Mouse (Mus musculus) heart, embryonic 14.5 days (tissue): ENCODE data around the gene Cacng2. TPM values are rescaled to one million over a fixed set of nuclear protein-coding genes. Genes with fewer than 3 reads are reported as not detected.

ENCODE experiments used
- ATAC-seq: fragments of 200-750 bp; cut with Nextera tagmentation; 2 replicates; pipeline ENCODE4 v1.8.0; 2017; ENCODE audit warnings: low read depth, moderate TSS enrichment; ENCODE audit not compliant: insufficient number of reproducible peaks, insufficient read depth, low FRiP score
- H3K27ac ChIP-seq, 2 experiments: fragments of 200-500 bp in 1 of 2; fragments of 300-500 bp in 1 of 2; sonication (generic) in 1 of 2; replicated peaks in 1 of 2; 2 replicates each; pipeline ENCODE4 v1.5.1; 2012 to 2014; ENCODE audit warnings: low read depth in 2 of 2, low read length in 2 of 2, control low read depth in 1 of 2, mild to moderate bottlenecking in 1 of 2, mixed read lengths in 1 of 2; ENCODE audit not compliant: control insufficient read depth in 1 of 2, insufficient read depth in 1 of 2
- H3K27me3 ChIP-seq: fragments of 300-500 bp; sonication (generic); 2 replicates; pipeline ENCODE4 v1.6.1; 2014; ENCODE audit warnings: mild to moderate bottlenecking, low read length, control low read depth; ENCODE audit not compliant: control insufficient read depth, insufficient read depth
- H3K36me3 ChIP-seq: fragments of 300-500 bp; sonication (generic); 2 replicates; pipeline ENCODE4 v1.6.1; 2014; ENCODE audit warnings: mild to moderate bottlenecking, control low read depth, low read length, mixed read lengths; ENCODE audit not compliant: control insufficient read depth, insufficient read depth
- H3K4me1 ChIP-seq, 2 experiments: fragments of 200-500 bp in 1 of 2; fragments of 300-500 bp in 1 of 2; sonication (generic) in 1 of 2; 2 replicates each; pipeline ENCODE4 v1.6.1; 2012 to 2014; ENCODE audit warnings: low read length in 2 of 2, control low read depth in 1 of 2, mixed read lengths in 1 of 2; ENCODE audit not compliant: control insufficient read depth in 2 of 2, insufficient read depth in 2 of 2
- H3K4me2 ChIP-seq: fragments of 300-500 bp; sonication (generic); 2 replicates; pipeline ENCODE4 v1.6.1; 2014; ENCODE audit warnings: mild to moderate bottlenecking, low read length
- H3K4me3 ChIP-seq, 2 experiments: fragments of 200-500 bp in 1 of 2; fragments of 300-500 bp in 1 of 2; sonication (generic) in 1 of 2; 2 replicates each; pipeline ENCODE4 v1.5.1; 2012 to 2014; ENCODE audit warnings: low read length in 2 of 2, mild to moderate bottlenecking in 2 of 2, control low read depth in 1 of 2, low read depth in 1 of 2, moderate library complexity in 1 of 2; ENCODE audit not compliant: control insufficient read depth in 1 of 2, insufficient read depth in 1 of 2
- H3K9ac ChIP-seq: fragments of 300-500 bp; sonication (generic); 2 replicates; pipeline ENCODE4 v1.6.1; 2014; ENCODE audit warnings: mild to moderate bottlenecking, low read length
- H3K9me3 ChIP-seq: fragments of 300-500 bp; sonication (generic); 2 replicates; pipeline ENCODE4 v1.6.1; 2016; ENCODE audit warnings: low read length, control low read depth; ENCODE audit not compliant: control insufficient read depth
- WGBS: fragments of 180-500 bp; shearing (Covaris S2); extraction: QIAGEN DNeasy Blood & Tissue Kit; methylation state at CpG from one replicate; pipeline ENCODE4 v1.1.7; 2014; 5-methylcytosine and 5-hydroxymethylcytosine counted together
- polyA plus RNA-seq: library from polyadenylated mRNA; unstranded; fragments of >200 nt; fragmentation: Nextera tagmentation; extraction: Ambion mirVana; gene quantifications from 2 replicates; pipeline ENCODE4 v1.2.1, GENCODE M21; 2014

The Cacng2 gene
- polyA plus RNA-seq, 1 experiment from 2014 or later, result not detected

DNA sequence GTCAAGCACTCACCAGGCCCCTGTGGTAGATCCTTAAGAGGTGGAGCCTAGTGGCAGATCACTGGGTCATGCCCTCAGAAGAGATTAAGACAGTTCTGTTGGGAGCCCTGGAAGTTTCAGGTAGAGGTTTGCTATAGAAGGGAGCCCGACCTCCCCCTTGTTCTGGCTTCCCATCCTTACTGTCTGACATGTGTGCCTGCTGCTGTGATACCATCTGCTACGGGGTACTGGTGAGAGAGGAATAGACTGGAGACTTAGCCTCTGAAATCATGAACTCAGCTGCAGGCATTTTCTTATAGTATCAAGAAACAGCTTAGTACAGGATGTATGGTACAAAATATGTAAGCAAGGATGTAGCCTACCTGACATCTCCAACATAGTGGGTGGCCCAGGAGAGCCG is 166.9 kb downstream of the Cacng2 start:
- Histone ChIP-seq H3K27ac (no peak overlapping the region), H3K9me3 (no peaks in the 10 kb centered on the region), H3K36me3 (no peaks in the 10 kb centered on the region; the same call in 1 of the 2 replicates), H3K4me1 (peaks cover 12 to 13% of the 10 kb centered on the region in 2 experiments), H3K27me3 (peaks cover 19% of the 10 kb centered on the region), H3K4me2 (no peak overlapping the region), H3K9ac (no peak overlapping the region), H3K4me3 (no peak overlapping the region)
- 71% methylated on average over 3 of the region's 3 CpGs for WGBS
- ATAC-seq, result no peak

DNA sequence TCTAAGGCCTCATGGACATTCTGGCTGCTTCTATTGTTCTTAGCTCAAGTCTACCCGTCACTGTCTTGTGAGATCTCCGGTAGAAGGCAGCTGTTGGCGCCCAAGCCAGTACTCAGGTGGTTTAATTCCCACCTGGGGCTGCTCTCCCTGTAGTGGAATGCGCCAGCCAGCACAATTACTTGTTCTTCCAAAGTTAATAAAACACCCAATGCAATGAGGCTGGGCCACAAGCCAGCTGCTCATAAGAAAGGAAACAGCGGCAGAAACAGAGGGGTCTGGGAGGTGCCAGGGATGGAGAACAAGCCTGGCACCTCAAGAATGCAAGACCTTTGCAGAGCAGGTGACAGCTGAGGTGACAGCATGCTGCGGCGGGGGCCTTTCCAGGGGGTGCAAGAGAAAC is 170.8 kb downstream of the Cacng2 start:
- Histone ChIP-seq H3K27me3 (no peaks in the 10 kb centered on the region), H3K4me3 (no peak overlapping the region), H3K9me3 (no peaks in the 10 kb centered on the region), H3K36me3 (no peaks in the 10 kb centered on the region), H3K27ac (no peak overlapping the region), H3K4me1 (no peaks in the 10 kb centered on the region), H3K4me2 (no peak overlapping the region), H3K9ac (no peak overlapping the region)
- 85% methylated on average over 7 of the region's 7 CpGs for WGBS
- ATAC-seq, result no peak

DNA sequence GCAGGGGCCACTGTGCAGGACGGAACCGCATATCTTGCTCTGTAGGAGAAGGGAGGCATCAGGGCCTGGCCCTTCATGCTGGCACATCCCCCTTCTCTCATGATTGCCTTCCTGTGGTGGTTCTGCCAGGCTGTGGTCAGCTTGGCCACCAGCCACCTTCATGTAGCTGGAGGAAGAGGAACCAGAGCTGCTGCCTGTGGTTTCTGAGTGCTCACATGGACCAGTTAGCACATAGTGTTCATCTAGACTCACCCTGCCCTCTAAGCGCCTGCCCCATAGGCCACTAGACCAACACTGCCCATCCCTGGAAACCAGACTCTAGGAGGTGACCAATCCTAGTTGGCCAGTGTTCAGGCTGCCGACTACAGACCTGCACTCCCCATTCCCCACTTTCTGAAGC is 174.1 kb downstream of the Cacng2 start:
- Histone ChIP-seq H3K9ac (no peak overlapping the region), H3K4me2 (no peak overlapping the region), H3K27me3 (no peaks in the 10 kb centered on the region), H3K9me3 (no peaks in the 10 kb centered on the region), H3K36me3 (no peaks in the 10 kb centered on the region), H3K4me3 (no peak overlapping the region), H3K27ac (no peak overlapping the region), H3K4me1 (no peaks in the 10 kb centered on the region)
- ATAC-seq, result no peak
- WGBS, result 82% methylated on average over 4 of the region's 4 CpGs

Other genes starting within 250 kb of the Cacng2 start
- 304 and 310 TPM in 2 replicates for gene Txn2, start 191.0 kb downstream of the Cacng2 start, polyA plus RNA-seq
- gene Foxred2, start 163.3 kb downstream of the Cacng2 start, polyA plus RNA-seq, result 0.55 TPM in 2 replicates
- gene Eif3d, start 149.2 kb downstream of the Cacng2 start, polyA plus RNA-seq, result 121 and 135 TPM in 2 replicates
- 44.7 and 48.7 TPM in 2 replicates for gene Ift27, start 54.1 kb upstream of the Cacng2 start, polyA plus RNA-seq
- 0.71 and 1.7 TPM in 2 replicates for gene Pvalb, start 86.4 kb upstream of the Cacng2 start, polyA plus RNA-seq
- 2.2 and 3.3 TPM in 2 replicates for gene Ncf4, start 124.8 kb upstream of the Cacng2 start, polyA plus RNA-seq
- gene Csf2rb2, start 185.7 kb upstream of the Cacng2 start, polyA plus RNA-seq, result 0.18 and 0.19 TPM in 2 replicates
- gene Csf2rb, start 205.7 kb upstream of the Cacng2 start, polyA plus RNA-seq, result 0.99 and 1.00 TPM in 2 replicates